Mouse (Mus musculus) limb, embryonic 12.5 days (tissue): Measurements from ENCODE around the gene Ssu72. TPM values are rescaled to one million over a fixed set of nuclear protein-coding genes. Genes with fewer than 3 reads are reported as not detected.

ENCODE experiments used
- ATAC-seq: fragments of 200-750 bp; cut with Nextera tagmentation; 2 replicates; pipeline ENCODE4 v1.8.0; 2017; ENCODE audit warnings: low read depth, moderate TSS enrichment; ENCODE audit not compliant: insufficient number of reproducible peaks, insufficient read depth, low FRiP score, low TSS enrichment
- H3K27ac ChIP-seq: fragments of 300-500 bp; sonication (generic); 2 replicates; pipeline ENCODE4 v1.5.1; 2016; ENCODE audit warnings: mild to moderate bottlenecking, moderate library complexity
- H3K27me3 ChIP-seq: fragments of 300-500 bp; sonication (generic); 2 replicates; pipeline ENCODE4 v1.6.1; 2016; ENCODE audit warnings: mild to moderate bottlenecking, moderate library complexity
- H3K36me3 ChIP-seq: fragments of 300-500 bp; sonication (generic); 2 replicates; pipeline ENCODE4 v1.6.1; 2016; ENCODE audit warnings: mild to moderate bottlenecking, moderate library complexity
- H3K4me1 ChIP-seq: fragments of 300-500 bp; sonication (generic); replicated peaks from 2 replicates; pipeline ENCODE4 v1.6.1; 2016
- H3K4me2 ChIP-seq: fragments of 300-500 bp; sonication (generic); 2 replicates; pipeline ENCODE4 v1.6.1; 2016; ENCODE audit warnings: mild to moderate bottlenecking, moderate library complexity
- H3K4me3 ChIP-seq: fragments of 300-500 bp; sonication (generic); replicated peaks from 2 replicates; pipeline ENCODE4 v1.5.1; 2016; ENCODE audit warnings: mild to moderate bottlenecking
- H3K9ac ChIP-seq: fragments of 300-500 bp; sonication (generic); replicated peaks from 2 replicates; pipeline ENCODE4 v1.6.1; 2016; ENCODE audit warnings: mild to moderate bottlenecking, moderate library complexity
- H3K9me3 ChIP-seq: fragments of 300-500 bp; sonication (generic); 2 replicates; pipeline ENCODE4 v1.6.1; 2016; ENCODE audit warnings: mild to moderate bottlenecking, moderate library complexity
- WGBS: fragments of 180-500 bp; shearing (Covaris S2); methylation state at CpG from one replicate; pipeline ENCODE4 v1.1.7; 2016; 5-methylcytosine and 5-hydroxymethylcytosine counted together
- polyA plus RNA-seq: library from polyadenylated mRNA; unstranded; fragments of >200 nt; fragmentation: Nextera tagmentation; extraction: Ambion mirVana; gene quantifications from 2 replicates; pipeline ENCODE4 v1.2.1, GENCODE M21; 2016

Gene Ssu72
- polyA plus RNA-seq, 1 experiment from 2014 or later, result 143 TPM

- Histone ChIP-seq H3K9me3 (no peaks in the 10 kb centered on the region), H3K9ac (peak overlapping the region; percentile 76), H3K4me2 (peak overlapping the region; percentile 97), H3K27me3 (no peaks in the 10 kb centered on the region), H3K27ac (no peak overlapping the region), H3K36me3 (peaks cover 31% of the 10 kb centered on the region), H3K4me1 (peaks cover 27% of the 10 kb centered on the region), H3K4me3 (peak overlapping the region; percentile 89)
- no peak; the same call in 1 of the 2 replicates for ATAC-seq
- WGBS, result 3% methylated on average over 10 of the region's 10 CpGs
Measured at GRCm38 (mm10) chr4:155759862-155760612, 55.4 kb downstream of the Ssu72 start.

- ATAC-seq, result peak; percentile 93
- H3K27me3 ChIP-seq, result no peaks in the 10 kb centered on the region
- peaks cover 27% of the 10 kb centered on the region for H3K4me1 ChIP-seq
- H3K4me2 ChIP-seq, result peak within 1 kb of the TSS; percentile 97
- H3K4me3 ChIP-seq, result peak within 1 kb of the TSS; percentile 89
- no peaks in the 10 kb centered on the region for H3K9me3 ChIP-seq
- peaks cover 23% of the 10 kb centered on the region for H3K36me3 ChIP-seq
- peak within 1 kb of the TSS; percentile 64 for H3K27ac ChIP-seq
- under 1% methylated on average over 68 of the region's 68 CpGs for WGBS
- H3K9ac ChIP-seq, result peak within 1 kb of the TSS; percentile 82
Measured at GRCm38 (mm10) chr4:155760613-155761355, 56.2 kb downstream of the Ssu72 start, which contains the start of gene Atad3a. TSS of gene Atad3a (minus strand) at chr4:155761093.

DNA sequence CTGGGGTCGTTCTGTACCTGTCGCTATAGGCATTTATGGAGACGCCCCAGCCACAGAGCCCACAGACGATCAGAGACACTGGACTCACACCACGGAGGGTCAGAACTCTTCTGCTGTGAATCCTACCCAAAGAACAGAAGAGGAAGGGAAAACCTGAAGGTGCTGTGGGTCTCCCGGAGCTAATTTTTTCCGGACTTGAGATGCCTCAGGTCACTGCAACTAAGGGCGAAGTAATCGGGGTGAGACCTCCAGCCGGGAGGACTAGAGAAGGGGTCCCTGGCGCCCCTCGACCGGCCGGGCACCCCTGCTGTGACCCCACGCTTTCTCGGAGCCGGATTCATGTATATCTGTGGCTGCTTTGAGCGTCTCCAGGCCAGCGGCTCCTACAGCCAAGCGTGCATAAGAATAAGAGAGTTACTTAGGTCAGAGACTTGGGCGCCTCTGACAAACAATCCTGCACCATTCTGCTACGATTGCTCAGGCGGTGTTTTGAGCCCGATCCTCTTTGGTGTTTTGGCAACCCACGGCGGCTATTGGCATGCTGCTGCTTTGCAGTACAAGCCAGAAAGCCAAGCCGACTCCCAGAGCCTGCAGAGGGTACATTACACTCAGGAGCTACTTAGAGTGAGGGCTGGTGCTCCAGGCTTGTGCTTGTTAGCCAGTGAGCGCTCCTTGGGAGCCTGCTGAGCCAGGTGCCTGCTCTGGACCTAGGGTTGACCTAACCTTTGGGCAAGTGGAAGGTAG lies 56.9 kb downstream of the Ssu72 start:
- H3K4me2 ChIP-seq, result peak overlapping the region; percentile 97
- peaks cover 16% of the 10 kb centered on the region for H3K36me3 ChIP-seq
- H3K27me3 ChIP-seq, result no peaks in the 10 kb centered on the region
- peak overlapping the region; percentile 64 for H3K27ac ChIP-seq
- peak overlapping the region; percentile 89 for H3K4me3 ChIP-seq
- WGBS, result 3% methylated on average over 28 of the region's 28 CpGs
- no peaks in the 10 kb centered on the region for H3K9me3 ChIP-seq
- H3K9ac ChIP-seq, result peak overlapping the region; percentile 82
- peaks cover 27% of the 10 kb centered on the region for H3K4me1 ChIP-seq
- peak; percentile 12; the same call in 1 of the 2 replicates for ATAC-seq

GRCm38 (mm10) chr4:155762357-155762756 lies 57.8 kb downstream of the Ssu72 start:
- Histone ChIP-seq H3K36me3 (peaks cover 8% of the 10 kb centered on the region), H3K9me3 (no peaks in the 10 kb centered on the region), H3K4me3 (no peak overlapping the region), H3K27me3 (no peaks in the 10 kb centered on the region), H3K9ac (no peak overlapping the region), H3K4me2 (0 out of 2 replicates have a peak overlapping the region, but pooled peaks have one; percentile 97), H3K27ac (no peak overlapping the region), H3K4me1 (peaks cover 27% of the 10 kb centered on the region)
- WGBS, result 90% methylated on average over 3 of the region's 3 CpGs
- no peak for ATAC-seq

- H3K27ac ChIP-seq, result peak overlapping the region; percentile 80; the same call in 1 of the 2 replicates
- H3K9ac ChIP-seq, result peak overlapping the region; percentile 75
- H3K4me1 ChIP-seq, result peaks cover 22% of the 10 kb centered on the region
Measured at GRCm38 (mm10) chr4:155769496-155769879, 64.9 kb downstream of the Ssu72 start.

GRCm38 (mm10) chr4:155769880-155770512 lies 65.4 kb downstream of the Ssu72 start:
- H3K27me3 ChIP-seq, result peaks cover 32% of the 10 kb centered on the region
- H3K36me3 ChIP-seq, result no peaks in the 10 kb centered on the region
- peak; percentile 83 for ATAC-seq
- H3K4me1 ChIP-seq, result peaks cover 27% of the 10 kb centered on the region
- H3K4me2 ChIP-seq, result peak overlapping the region; percentile 80
- H3K4me3 ChIP-seq, result peak overlapping the region; percentile 58
- H3K9ac ChIP-seq, result peak overlapping the region; percentile 75
- no peaks in the 10 kb centered on the region for H3K9me3 ChIP-seq
- 1% methylated on average over 39 of the region's 39 CpGs for WGBS
- peak overlapping the region; percentile 80 for H3K27ac ChIP-seq

More at GRCm38 (mm10) chr4:155769496-155769879, 64.9 kb downstream of the Ssu72 start:
- H3K4me3 ChIP-seq, result peak overlapping the region; percentile 58
- no peaks in the 10 kb centered on the region for H3K36me3 ChIP-seq
- H3K27me3 ChIP-seq, result peaks cover 30% of the 10 kb centered on the region
- H3K9me3 ChIP-seq, result no peaks in the 10 kb centered on the region
- H3K4me2 ChIP-seq, result peak overlapping the region; percentile 80
- ATAC-seq, result no peak
- WGBS, result 67% methylated on average over 5 of the region's 5 CpGs

DNA sequence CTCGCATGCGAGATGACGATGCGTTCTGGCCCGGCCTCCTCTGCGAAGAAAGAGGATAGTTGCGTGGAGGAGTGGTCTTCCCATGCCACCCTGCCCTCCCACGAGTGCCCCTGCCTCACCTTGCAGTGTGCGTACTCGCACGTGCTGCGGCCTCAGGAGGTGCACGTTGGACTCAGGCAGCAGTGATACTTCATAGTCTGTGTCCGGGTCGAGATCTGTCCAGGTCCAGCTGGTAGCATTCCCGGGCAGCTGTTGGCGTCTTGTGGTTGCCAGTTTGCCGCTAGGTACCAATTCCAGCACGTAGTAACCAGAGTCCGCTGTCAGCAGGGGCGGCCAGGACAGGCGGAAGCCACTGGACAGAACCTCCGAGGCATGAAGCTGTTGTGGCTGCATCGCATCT lies 66.0 kb downstream of the Ssu72 start:
- 0 out of 2 replicates have a peak, but pooled peaks have one; percentile 9 for ATAC-seq
- H3K4me1 ChIP-seq, result peaks cover 29% of the 10 kb centered on the region
- peak overlapping the region; percentile 80 for H3K4me2 ChIP-seq
- peaks cover 38% of the 10 kb centered on the region for H3K27me3 ChIP-seq
- H3K4me3 ChIP-seq, result peak overlapping the region; percentile 58
- H3K27ac ChIP-seq, result no peak overlapping the region
- H3K9ac ChIP-seq, result peak overlapping the region; percentile 75
- no peaks in the 10 kb centered on the region for H3K9me3 ChIP-seq
- WGBS, result 46% methylated on average over 24 of the region's 24 CpGs
- H3K36me3 ChIP-seq, result no peaks in the 10 kb centered on the region

DNA sequence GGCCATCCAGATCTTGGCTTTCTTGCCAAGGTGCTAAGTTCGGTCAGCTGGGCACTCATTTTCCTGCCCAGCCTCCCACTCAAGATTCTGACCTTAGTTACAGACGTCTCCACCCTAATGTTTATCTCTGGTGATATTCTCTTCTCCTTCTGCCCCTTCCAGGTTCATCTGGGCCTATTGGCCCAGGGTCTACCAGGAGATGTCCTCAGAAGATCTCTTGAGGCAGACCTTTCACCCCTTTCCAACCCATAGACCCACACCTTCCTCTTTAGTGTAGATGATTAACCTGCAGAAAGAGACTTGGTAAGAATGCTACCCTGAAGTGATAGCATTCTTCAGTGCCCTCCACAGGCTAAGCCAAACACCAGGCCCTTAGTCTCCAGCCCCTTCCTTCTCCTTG lies 67.1 kb downstream of the Ssu72 start:
- Histone ChIP-seq H3K9ac (no peak overlapping the region), H3K27ac (no peak overlapping the region), H3K4me1 (peaks cover 29% of the 10 kb centered on the region), H3K4me3 (no peak overlapping the region), H3K27me3 (peaks cover 40% of the 10 kb centered on the region), H3K4me2 (no peak overlapping the region), H3K9me3 (no peaks in the 10 kb centered on the region), H3K36me3 (no peaks in the 10 kb centered on the region)
- ATAC-seq, result no peak
- 75% methylated on average over 2 of the region's 2 CpGs for WGBS

GRCm38 (mm10) chr4:155772786-155773185 lies 68.2 kb downstream of the Ssu72 start:
- no peak for ATAC-seq
- no peak overlapping the region for H3K4me3 ChIP-seq
- no peaks in the 10 kb centered on the region for H3K36me3 ChIP-seq
- peaks cover 40% of the 10 kb centered on the region for H3K27me3 ChIP-seq
- H3K9ac ChIP-seq, result no peak overlapping the region
- peaks cover 29% of the 10 kb centered on the region for H3K4me1 ChIP-seq
- 86% methylated on average over 13 of the region's 13 CpGs for WGBS
- H3K27ac ChIP-seq, result no peak overlapping the region
- H3K4me2 ChIP-seq, result no peak overlapping the region
- H3K9me3 ChIP-seq, result no peaks in the 10 kb centered on the region

DNA sequence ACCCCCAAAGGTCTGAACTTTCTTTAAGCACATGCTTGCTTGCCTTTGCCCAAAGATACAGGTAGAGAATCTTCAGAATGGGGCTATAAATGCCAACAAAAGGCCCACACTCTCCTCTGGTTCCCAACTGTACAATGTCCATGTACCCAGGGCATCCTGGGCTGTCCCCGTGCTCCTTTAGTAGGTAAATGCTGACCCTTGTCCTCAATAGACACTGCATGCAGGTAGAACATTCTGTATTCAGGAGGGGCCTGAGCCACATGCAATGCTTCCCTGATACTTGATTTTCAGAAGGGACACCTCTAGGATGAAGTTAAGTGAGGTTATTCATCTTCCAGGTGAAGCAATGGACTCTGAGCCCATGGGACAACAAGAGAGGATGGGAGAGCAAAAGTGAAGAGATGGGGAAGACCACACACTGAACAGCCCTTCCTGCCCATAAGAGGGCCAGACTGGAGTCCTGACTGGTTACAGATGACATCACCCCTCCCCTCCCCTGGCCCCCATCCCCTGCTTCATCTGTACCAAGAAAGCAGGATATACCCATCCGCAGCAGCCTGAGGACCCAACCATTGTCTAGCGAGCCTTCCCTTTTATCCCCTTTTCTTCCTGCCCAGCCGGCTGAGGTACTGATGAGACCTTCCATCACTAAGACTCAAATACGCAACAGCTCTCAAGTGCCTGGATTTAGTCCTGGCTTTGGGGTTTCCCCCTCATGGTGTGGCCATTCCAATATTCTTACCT lies 68.9 kb downstream of the Ssu72 start:
- ATAC-seq, result no peak
- Histone ChIP-seq H3K4me1 (peaks cover 29% of the 10 kb centered on the region), H3K27me3 (peaks cover 40% of the 10 kb centered on the region), H3K27ac (no peak overlapping the region), H3K4me3 (peak overlapping the region; percentile 44), H3K9ac (peak overlapping the region; percentile 52; the same call in 1 of the 2 replicates), H3K4me2 (peak overlapping the region; percentile 82), H3K36me3 (no peaks in the 10 kb centered on the region), H3K9me3 (no peaks in the 10 kb centered on the region)
- WGBS, result 43% methylated on average over 5 of the region's 5 CpGs
